Mouse (Mus musculus) right cerebral cortex, adult 2 months (tissue): ENCODE data around the gene Syn1.

Experiments
- DNase-seq, 2 experiments: peaks; one replicate each; pipeline ENCODE4 v3.0.0; 2021 to 2022; ENCODE audit warnings: low spot score in 2 of 2

Gene Syn1

DNA sequence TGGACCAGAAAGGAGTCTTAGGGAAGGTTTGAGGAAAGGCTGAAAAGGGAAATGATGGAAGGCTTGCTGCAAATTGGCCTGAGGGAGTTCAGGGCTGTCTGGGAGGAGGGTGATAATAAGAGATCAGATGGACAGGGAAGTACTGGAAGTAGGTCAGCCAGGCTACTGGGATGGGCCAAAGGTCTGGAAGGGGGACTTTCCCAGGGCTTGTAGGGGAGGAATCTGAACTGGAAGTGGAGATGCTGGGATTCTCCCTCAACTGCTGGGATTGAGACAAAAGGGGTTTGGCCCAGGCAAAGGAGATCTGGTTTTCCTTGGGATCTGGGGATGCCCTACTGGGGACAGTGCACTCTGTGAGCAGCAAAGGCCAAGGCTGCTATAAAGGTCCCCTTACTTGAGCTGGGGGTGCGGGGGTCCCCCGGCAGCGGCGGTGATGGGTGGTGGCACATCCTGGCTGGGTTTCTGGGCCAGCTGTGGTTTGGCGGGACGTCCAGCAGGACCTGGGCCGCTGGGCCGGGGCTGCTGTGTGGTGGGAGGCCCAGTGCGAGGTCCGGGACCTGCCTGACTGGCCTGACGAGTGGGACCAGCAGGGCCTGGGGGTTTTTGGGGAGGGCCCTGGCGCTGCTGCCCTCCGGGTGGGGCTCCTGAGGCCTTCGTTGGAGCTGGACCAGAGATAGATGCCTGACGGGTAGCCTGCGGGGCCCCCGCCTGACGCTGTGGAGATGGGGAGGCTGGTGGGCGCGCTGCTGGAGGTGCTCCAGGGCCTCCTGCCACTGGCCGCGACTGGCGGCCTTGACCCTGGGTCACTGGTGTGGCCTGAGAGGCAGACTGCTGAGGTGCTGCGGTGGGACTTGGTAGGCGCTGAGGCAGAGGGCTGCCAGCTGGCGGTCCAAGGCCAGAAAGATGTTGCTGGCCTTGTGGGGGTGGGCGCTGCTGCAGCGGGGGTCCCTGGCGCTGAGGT lies 58.4 kb downstream of the Syn1 start:
- DNase-seq: no peak

GRCm38 (mm10) chrX:20861453-20862104 lies 59.2 kb downstream of the Syn1 start:
- no peak for DNase-seq

GRCm38 (mm10) chrX:20853794-20854193 lies 67.0 kb downstream of the Syn1 start:
- DNase-seq: no peak

- DNase-seq: peak; percentile 90 to 93
Measured at GRCm38 (mm10) chrX:20848256-20848984, 72.4 kb downstream of the Syn1 start.

- DNase-seq: no peak
Measured at GRCm38 (mm10) chrX:20847816-20848215, 73.0 kb downstream of the Syn1 start.

GRCm38 (mm10) chrX:20847232-20847631 lies 73.6 kb downstream of the Syn1 start:
- no peak for DNase-seq

DNA sequence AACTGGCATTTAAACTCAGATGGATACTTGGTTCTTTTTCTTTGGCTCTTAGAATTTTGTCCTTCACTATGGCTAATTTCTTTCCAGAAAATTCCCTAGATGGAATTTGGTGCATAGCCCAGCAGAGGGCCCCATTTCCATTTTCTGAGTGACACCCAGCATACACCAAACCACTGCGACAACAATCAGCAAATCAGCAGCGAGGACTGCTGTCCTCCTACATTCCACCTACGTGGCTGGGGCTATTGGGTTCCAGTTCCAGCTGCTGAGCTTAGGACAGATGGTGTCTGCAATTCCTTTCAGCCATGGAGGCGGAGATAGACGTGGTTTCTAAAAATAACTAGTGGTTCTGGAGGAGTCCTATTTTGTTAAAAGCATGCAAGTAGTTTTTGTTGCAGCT lies 91.9 kb downstream of the Syn1 start:
- DNase-seq: peak; percentile 73 to 76

GRCm38 (mm10) chrX:20819708-20820426 lies 100.9 kb downstream of the Syn1 start:
- DNase-seq: peak; percentile 29 to 45

DNA sequence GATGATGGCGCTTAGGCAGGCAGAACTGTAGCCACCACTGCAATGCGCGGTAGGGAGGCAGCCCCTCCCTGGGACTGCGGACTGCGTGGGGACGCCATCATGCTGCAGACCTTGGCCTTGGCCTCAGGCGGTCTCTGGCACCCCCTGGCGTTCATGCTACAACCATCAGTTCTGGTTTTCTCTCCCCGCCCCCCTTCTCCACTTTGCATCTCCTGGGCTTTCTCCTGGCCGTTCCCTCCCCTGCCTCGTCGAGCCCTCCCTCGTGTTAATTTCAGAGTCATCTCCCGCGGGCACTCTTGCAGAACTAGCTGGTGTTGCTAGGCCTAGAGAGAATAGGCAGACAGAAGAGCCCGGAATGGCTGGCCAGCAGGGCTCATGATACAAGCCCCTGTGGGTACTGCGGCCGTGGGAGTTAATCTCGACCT lies 101.6 kb downstream of the Syn1 start:
- DNase-seq: peak; percentile 66 to 75

GRCm38 (mm10) chrX:20816974-20817373 lies 103.8 kb downstream of the Syn1 start:
- DNase-seq: peak; percentile 25 to 28
